Mouse (Mus musculus) limb, embryonic 15.5 days (tissue): ENCODE data around the gene Apbb2. TPM values are rescaled to one million over a fixed set of nuclear protein-coding genes. Genes with fewer than 3 reads are reported as not detected.

Experiments
- ATAC-seq: fragments of 200-750 bp; cut with Nextera tagmentation; 2 replicates; pipeline ENCODE4 v1.8.0; 2017; ENCODE audit warnings: low read depth, moderate TSS enrichment; ENCODE audit not compliant: insufficient number of reproducible peaks, low FRiP score, low TSS enrichment
- H3K27ac ChIP-seq: fragments of 300-500 bp; sonication (generic); 2 replicates; pipeline ENCODE4 v1.5.1; 2015; ENCODE audit warnings: moderate library complexity, mild to moderate bottlenecking, inconsistent platforms
- H3K27me3 ChIP-seq: fragments of 300-500 bp; sonication (generic); 2 replicates; pipeline ENCODE4 v1.6.1; 2015; ENCODE audit warnings: inconsistent platforms
- H3K36me3 ChIP-seq: fragments of 300-500 bp; sonication (generic); 2 replicates; pipeline ENCODE4 v1.6.1; 2015; ENCODE audit warnings: inconsistent platforms
- H3K4me1 ChIP-seq: fragments of 300-500 bp; sonication (generic); 2 replicates; pipeline ENCODE4 v1.6.1; 2015; ENCODE audit warnings: inconsistent platforms
- H3K4me2 ChIP-seq: fragments of 300-500 bp; sonication (generic); 2 replicates; pipeline ENCODE4 v1.6.1; 2015; ENCODE audit warnings: mild to moderate bottlenecking, inconsistent platforms
- H3K4me3 ChIP-seq: fragments of 300-500 bp; sonication (generic); 2 replicates; pipeline ENCODE4 v1.5.1; 2015; ENCODE audit warnings: mild to moderate bottlenecking, inconsistent platforms
- H3K9ac ChIP-seq: fragments of 300-500 bp; sonication (generic); 2 replicates; pipeline ENCODE4 v1.6.1; 2015; ENCODE audit warnings: inconsistent platforms
- H3K9me3 ChIP-seq: fragments of 300-500 bp; sonication (generic); 2 replicates; pipeline ENCODE4 v1.6.1; 2016; ENCODE audit warnings: inconsistent platforms
- WGBS: fragments of 180-500 bp; shearing (Covaris S2); methylation state at CpG from one replicate; pipeline ENCODE4 v1.1.7; 2015; 5-methylcytosine and 5-hydroxymethylcytosine counted together
- polyA plus RNA-seq: library from polyadenylated mRNA; unstranded; fragments of >200 nt; fragmentation: Nextera tagmentation; extraction: Ambion mirVana; gene quantifications from 2 replicates; pipeline ENCODE4 v1.2.1, GENCODE M21; 2015

The Apbb2 gene
- polyA plus RNA-seq, 1 experiment from 2014 or later, result 43.2 TPM

- H3K4me2 ChIP-seq, result peak overlapping the region; percentile 6; the same call in 1 of the 2 replicates
- 26% methylated on average over 6 of the region's 6 CpGs for WGBS
- peak; percentile 68; the same call in 1 of the 2 replicates for ATAC-seq
These were observed 74.8 kb downstream of the Apbb2 start for GRCm38 (mm10) chr5:66543761-66544160.

GRCm38 (mm10) chr5:66543344-66543743, 75.2 kb downstream of the Apbb2 start:
- Histone ChIP-seq H3K4me3 (no peak overlapping the region), H3K36me3 (0 out of 2 replicates have a peak, but pooled peaks cover 3% of the 10 kb centered on the region), H3K27me3 (no peaks in the 10 kb centered on the region), H3K27ac (peak overlapping the region; percentile 85), H3K4me1 (peaks cover 36% of the 10 kb centered on the region), H3K9me3 (no peaks in the 10 kb centered on the region), H3K9ac (no peak overlapping the region), H3K4me2 (peak overlapping the region; percentile 6; the same call in 1 of the 2 replicates)
- ATAC-seq, result peak; percentile 68; the same call in 1 of the 2 replicates
- 35% methylated on average over 6 of the region's 6 CpGs for WGBS

More at GRCm38 (mm10) chr5:66543761-66544160, 74.8 kb downstream of the Apbb2 start:
- Histone ChIP-seq H3K9me3 (no peaks in the 10 kb centered on the region), H3K4me3 (no peak overlapping the region), H3K27ac (peak overlapping the region; percentile 85), H3K4me1 (peaks cover 36% of the 10 kb centered on the region), H3K9ac (no peak overlapping the region), H3K36me3 (0 out of 2 replicates have a peak, but pooled peaks cover 3% of the 10 kb centered on the region), H3K27me3 (no peaks in the 10 kb centered on the region)

DNA sequence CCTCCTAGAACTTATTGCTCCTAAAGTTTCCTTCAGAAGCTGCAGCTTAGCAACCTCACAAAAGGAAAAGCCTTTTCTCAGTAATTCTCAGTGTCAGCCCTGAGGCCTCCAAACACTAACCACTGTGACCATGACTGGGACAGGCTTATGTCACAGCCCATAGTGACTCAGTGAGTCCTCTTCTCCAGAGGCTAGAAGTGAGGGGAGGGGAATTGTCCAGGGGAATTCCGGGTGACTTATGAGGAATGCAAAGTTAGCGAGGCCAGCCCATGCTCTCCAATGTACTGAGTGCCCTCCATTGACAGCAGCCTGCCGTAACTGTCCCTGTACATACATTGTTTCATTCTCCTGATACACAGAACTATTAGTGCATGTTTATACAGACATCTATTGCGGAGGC, 76.1 kb downstream of the Apbb2 start:
- H3K9ac ChIP-seq, result no peak overlapping the region
- H3K27me3 ChIP-seq, result no peaks in the 10 kb centered on the region
- no peak for ATAC-seq
- WGBS, result 82% methylated on average over 4 of the region's 4 CpGs
- no peak overlapping the region for H3K4me3 ChIP-seq
- no peak overlapping the region for H3K4me2 ChIP-seq
- peaks cover 35% of the 10 kb centered on the region for H3K4me1 ChIP-seq
- H3K27ac ChIP-seq, result peak overlapping the region; percentile 29; the same call in 1 of the 2 replicates
- H3K9me3 ChIP-seq, result no peaks in the 10 kb centered on the region
- 0 out of 2 replicates have a peak, but pooled peaks cover 3% of the 10 kb centered on the region for H3K36me3 ChIP-seq

DNA sequence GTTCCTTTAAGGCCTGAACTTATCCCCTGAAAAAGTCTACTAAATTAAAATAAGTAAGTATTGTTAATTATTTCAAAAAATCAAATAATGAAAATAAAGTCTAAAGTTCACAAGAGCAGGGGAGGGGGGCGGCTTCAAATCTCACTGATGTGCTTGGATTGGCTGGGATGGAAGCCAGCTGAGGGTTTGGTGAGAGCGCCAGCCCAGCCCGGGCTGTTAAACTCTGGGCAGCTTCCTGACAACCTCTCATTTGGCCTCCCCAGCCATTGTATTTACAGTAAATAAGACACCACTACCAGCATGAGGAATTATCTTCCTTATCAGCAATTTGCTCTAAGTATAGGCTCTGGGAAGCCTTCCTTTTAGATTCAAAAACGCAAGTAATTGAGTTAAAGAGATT, 77.2 kb downstream of the Apbb2 start:
- H3K27ac ChIP-seq, result no peak overlapping the region
- no peak overlapping the region for H3K4me3 ChIP-seq
- no peaks in the 10 kb centered on the region for H3K36me3 ChIP-seq
- peaks cover 36% of the 10 kb centered on the region for H3K4me1 ChIP-seq
- no peak overlapping the region for H3K4me2 ChIP-seq
- ATAC-seq, result no peak
- no peak overlapping the region for H3K9ac ChIP-seq
- H3K27me3 ChIP-seq, result no peaks in the 10 kb centered on the region
- WGBS, result 62% methylated on average over 4 of the region's 4 CpGs
- H3K9me3 ChIP-seq, result no peaks in the 10 kb centered on the region

- Histone ChIP-seq H3K4me1 (peaks cover 39% of the 10 kb centered on the region), H3K9ac (no peak overlapping the region), H3K4me2 (no peak overlapping the region), H3K27me3 (no peaks in the 10 kb centered on the region), H3K4me3 (no peak overlapping the region), H3K36me3 (no peaks in the 10 kb centered on the region), H3K9me3 (no peaks in the 10 kb centered on the region), H3K27ac (no peak overlapping the region)
- WGBS, result 98% methylated on average over 4 of the region's 4 CpGs
- ATAC-seq, result no peak
These were observed 78.3 kb downstream of the Apbb2 start for GRCm38 (mm10) chr5:66540246-66540645.

GRCm38 (mm10) chr5:66537811-66538210, 80.8 kb downstream of the Apbb2 start:
- Histone ChIP-seq H3K4me3 (no peak overlapping the region), H3K4me2 (no peak overlapping the region), H3K9me3 (no peaks in the 10 kb centered on the region), H3K27ac (no peak overlapping the region), H3K9ac (no peak overlapping the region), H3K36me3 (no peaks in the 10 kb centered on the region), H3K4me1 (peaks cover 36% of the 10 kb centered on the region), H3K27me3 (no peaks in the 10 kb centered on the region)
- 77% methylated on average over 7 of the region's 7 CpGs for WGBS
- ATAC-seq, result no peak

DNA sequence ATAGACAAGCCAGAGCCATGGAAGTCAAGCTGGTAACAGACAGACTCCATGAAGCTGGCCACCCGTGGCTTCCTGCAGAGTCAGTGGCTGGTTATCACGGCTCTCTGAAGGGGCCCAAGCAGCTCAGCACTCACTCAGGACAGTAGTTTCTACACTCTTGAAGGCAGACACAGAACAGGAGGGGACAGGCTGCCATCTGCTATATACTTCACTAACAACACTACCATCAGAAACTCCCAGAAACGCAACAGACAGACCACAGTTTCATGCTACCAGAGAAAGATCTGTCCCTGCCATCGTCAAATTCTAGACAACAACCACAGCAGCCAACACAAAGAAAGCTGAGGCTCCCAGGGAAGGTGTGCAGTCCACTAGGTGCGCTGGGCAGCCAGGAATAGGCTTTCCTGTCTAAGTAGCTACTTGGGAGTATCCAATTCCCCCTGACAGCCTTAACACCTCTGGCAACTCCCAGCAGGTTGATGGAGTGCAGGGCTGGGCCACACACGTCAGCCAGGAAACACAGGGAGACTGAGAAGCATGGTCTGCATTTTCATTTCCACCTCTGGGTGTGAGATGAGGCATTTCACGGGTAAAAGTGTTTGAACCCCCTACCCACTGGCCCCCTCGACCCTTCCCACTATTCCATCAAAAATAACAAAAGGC, 81.8 kb downstream of the Apbb2 start:
- Histone ChIP-seq H3K36me3 (no peaks in the 10 kb centered on the region), H3K9ac (no peak overlapping the region), H3K9me3 (no peaks in the 10 kb centered on the region), H3K27me3 (no peaks in the 10 kb centered on the region), H3K4me1 (peaks cover 41% of the 10 kb centered on the region), H3K27ac (0 out of 2 replicates have a peak overlapping the region, but pooled peaks have one; percentile 4), H3K4me2 (no peak overlapping the region), H3K4me3 (no peak overlapping the region)
- WGBS, result 34% methylated on average over 8 of the region's 8 CpGs
- no peak for ATAC-seq

DNA sequence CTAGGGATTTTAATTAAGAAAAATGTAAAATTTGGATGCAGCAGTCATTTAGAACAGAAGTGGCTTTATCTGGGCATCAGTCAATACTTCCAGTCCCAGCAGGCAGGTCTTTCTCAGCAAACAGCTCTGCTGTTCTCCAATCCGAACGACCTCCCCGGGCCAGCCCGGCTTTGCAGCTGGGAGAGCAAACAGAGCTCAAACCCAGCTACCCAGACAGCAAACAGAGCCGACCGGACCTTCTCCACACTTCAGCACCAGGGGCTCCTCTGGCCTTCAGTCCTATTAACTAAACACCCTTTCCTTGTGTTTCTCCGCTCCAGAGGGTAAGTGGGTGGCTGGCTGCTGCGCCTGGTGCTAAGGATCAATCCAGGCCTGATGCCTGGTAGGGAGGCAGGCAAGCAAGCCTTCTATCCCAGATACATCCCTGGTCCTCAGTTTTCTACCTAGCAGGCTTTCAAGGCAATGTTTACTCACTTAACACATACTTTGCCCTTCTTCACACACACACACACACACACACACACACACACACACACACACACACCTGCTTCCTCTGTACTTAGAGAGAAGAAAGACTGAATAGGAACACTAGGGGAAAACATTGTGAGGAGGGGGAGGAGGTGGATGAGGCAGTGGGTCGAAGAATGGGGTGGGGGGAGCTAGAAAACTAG, 82.9 kb downstream of the Apbb2 start:
- Histone ChIP-seq H3K9ac (no peak overlapping the region), H3K27me3 (no peaks in the 10 kb centered on the region), H3K4me2 (no peak overlapping the region), H3K4me1 (peaks cover 39% of the 10 kb centered on the region), H3K36me3 (no peaks in the 10 kb centered on the region), H3K4me3 (no peak overlapping the region), H3K9me3 (no peaks in the 10 kb centered on the region), H3K27ac (no peak overlapping the region)
- 51% methylated on average over 9 of the region's 9 CpGs for WGBS
- no peak for ATAC-seq

DNA sequence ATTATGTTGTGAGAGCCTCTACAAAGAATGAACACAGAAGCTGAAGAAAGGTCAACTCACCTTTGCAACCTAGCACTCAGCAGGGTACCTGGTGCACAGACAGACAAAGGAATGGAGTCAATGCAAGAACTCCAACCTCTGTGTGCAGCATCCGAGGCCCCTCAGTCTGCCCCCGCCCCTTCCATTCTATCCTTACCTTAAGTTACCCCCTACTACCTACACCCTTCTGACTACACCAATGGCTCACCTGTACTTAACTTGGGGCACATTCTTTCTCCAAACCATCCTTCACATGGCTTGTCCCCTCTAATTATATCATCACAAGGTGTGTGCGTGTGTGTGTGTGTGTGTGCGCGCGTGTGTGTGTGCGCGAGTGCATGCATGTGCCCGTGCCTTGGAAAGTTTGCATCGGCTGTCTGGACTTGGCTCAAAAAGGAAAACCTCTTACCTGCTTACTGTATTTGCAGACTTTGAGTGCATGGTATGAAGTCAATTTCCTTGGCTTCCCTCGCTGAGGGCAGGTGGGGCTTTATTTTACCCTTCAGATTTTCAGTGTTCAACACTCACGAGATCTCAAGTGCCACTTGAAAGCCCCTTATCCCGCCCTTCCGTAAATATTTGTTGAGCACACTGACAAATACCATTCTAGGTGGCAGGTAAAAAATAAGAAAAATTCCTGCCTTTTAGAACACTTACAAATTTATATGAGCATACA, 84.7 kb downstream of the Apbb2 start:
- whole genome bisulfite sequencing, result 92% methylated on average over 14 of the region's 14 CpGs
- Histone ChIP-seq H3K9me3 (no peaks in the 10 kb centered on the region), H3K27ac (no peak overlapping the region), H3K4me2 (no peak overlapping the region), H3K4me1 (peaks cover 47% of the 10 kb centered on the region), H3K9ac (no peak overlapping the region), H3K36me3 (no peaks in the 10 kb centered on the region), H3K4me3 (no peak overlapping the region), H3K27me3 (no peaks in the 10 kb centered on the region)
- no peak for ATAC-seq

- 53% methylated on average over 6 of the region's 6 CpGs for WGBS
- H3K9ac ChIP-seq, result no peak overlapping the region
- no peaks in the 10 kb centered on the region for H3K27me3 ChIP-seq
- peaks cover 57% of the 10 kb centered on the region for H3K4me1 ChIP-seq
- H3K36me3 ChIP-seq, result no peaks in the 10 kb centered on the region
- H3K4me3 ChIP-seq, result no peak overlapping the region
- no peaks in the 10 kb centered on the region for H3K9me3 ChIP-seq
- H3K27ac ChIP-seq, result peak overlapping the region; percentile 75
- ATAC-seq, result 0 out of 2 replicates have a peak, but pooled peaks have one; percentile 37
- H3K4me2 ChIP-seq, result no peak overlapping the region
These were observed 85.8 kb downstream of the Apbb2 start for GRCm38 (mm10) chr5:66532827-66533226.

DNA sequence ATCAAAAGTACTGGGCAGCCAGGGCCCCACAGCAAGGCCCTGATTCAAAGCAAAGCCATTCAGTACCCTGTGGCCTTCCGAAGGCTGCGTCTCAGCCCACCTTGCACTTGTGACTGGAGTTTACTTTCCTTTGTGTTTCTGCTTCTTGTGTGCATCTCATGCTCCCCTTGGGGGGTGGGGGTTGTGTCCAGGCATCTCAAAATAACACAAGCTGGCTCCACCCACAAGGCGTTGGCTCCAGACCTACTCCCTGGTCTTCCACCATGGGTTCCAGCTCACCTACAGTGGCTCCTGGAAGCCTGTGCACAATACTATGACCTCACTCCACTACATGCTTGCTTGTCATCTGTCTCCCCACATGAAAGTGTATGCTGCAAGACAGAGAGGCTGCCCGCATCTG, 88.2 kb downstream of the Apbb2 start:
- WGBS, result 84% methylated on average over 4 of the region's 4 CpGs
- peaks cover 56% of the 10 kb centered on the region for H3K4me1 ChIP-seq
- H3K36me3 ChIP-seq, result no peaks in the 10 kb centered on the region
- H3K9me3 ChIP-seq, result no peaks in the 10 kb centered on the region
- ATAC-seq, result no peak
- no peak overlapping the region for H3K9ac ChIP-seq
- no peak overlapping the region for H3K4me3 ChIP-seq
- H3K27ac ChIP-seq, result no peak overlapping the region
- H3K27me3 ChIP-seq, result no peaks in the 10 kb centered on the region
- no peak overlapping the region for H3K4me2 ChIP-seq

DNA sequence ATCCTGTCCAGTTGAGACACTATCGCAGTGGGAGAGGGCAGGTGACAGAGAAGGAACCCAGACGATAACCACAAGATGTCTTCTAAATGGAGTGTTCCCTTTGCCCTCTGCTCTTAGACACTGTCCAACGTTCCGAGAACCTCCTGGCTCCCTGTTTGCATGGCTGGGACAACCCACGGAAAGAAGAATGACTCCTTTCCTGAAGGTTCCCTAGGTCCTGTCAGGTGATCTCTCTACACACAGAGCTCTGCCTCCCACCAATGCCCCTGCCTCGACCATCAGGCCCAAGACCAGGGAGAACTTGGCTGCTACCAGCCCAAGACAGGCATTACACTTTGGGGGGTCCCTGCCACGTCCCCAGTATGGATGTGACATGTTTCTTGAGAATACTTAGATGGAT, 89.0 kb downstream of the Apbb2 start:
- no peaks in the 10 kb centered on the region for H3K27me3 ChIP-seq
- no peaks in the 10 kb centered on the region for H3K9me3 ChIP-seq
- H3K4me1 ChIP-seq, result peaks cover 56% of the 10 kb centered on the region
- no peak overlapping the region for H3K4me2 ChIP-seq
- H3K36me3 ChIP-seq, result no peaks in the 10 kb centered on the region
- H3K27ac ChIP-seq, result no peak overlapping the region
- H3K4me3 ChIP-seq, result no peak overlapping the region
- WGBS, result 89% methylated on average over 7 of the region's 7 CpGs
- H3K9ac ChIP-seq, result no peak overlapping the region
- no peak for ATAC-seq
